Mouse (Mus musculus) neural tube, embryonic 15.5 days (tissue): Measurements from ENCODE around the gene Dhx38. TPM values are rescaled to one million over a fixed set of nuclear protein-coding genes. Genes with fewer than 3 reads are reported as not detected.

Source experiments
- ATAC-seq: fragments of 200-750 bp; cut with Nextera tagmentation; 2 replicates; pipeline ENCODE4 v1.8.0; 2017; ENCODE audit warnings: mild to moderate bottlenecking, moderate TSS enrichment, moderate library complexity; ENCODE audit not compliant: low FRiP score
- H3K27ac ChIP-seq: fragments of 300-500 bp; sonication (generic); replicated peaks from 2 replicates; pipeline ENCODE4 v1.5.1; 2015; ENCODE audit warnings: mild to moderate bottlenecking, inconsistent platforms
- H3K27me3 ChIP-seq: fragments of 300-500 bp; sonication (generic); replicated peaks from 2 replicates; pipeline ENCODE4 v1.6.1; 2015; ENCODE audit warnings: inconsistent platforms
- H3K36me3 ChIP-seq: fragments of 300-500 bp; sonication (generic); 2 replicates; pipeline ENCODE4 v1.6.1; 2015; ENCODE audit warnings: inconsistent platforms
- H3K4me1 ChIP-seq: fragments of 300-500 bp; sonication (generic); 2 replicates; pipeline ENCODE4 v1.6.1; 2015; ENCODE audit warnings: inconsistent platforms
- H3K4me2 ChIP-seq: fragments of 300-500 bp; sonication (generic); 2 replicates; pipeline ENCODE4 v1.6.1; 2015; ENCODE audit warnings: inconsistent platforms, mild to moderate bottlenecking, moderate library complexity
- H3K4me3 ChIP-seq: fragments of 300-500 bp; sonication (generic); replicated peaks from 2 replicates; pipeline ENCODE4 v1.5.1; 2015; ENCODE audit warnings: mild to moderate bottlenecking, inconsistent platforms
- H3K9ac ChIP-seq: fragments of 300-500 bp; sonication (generic); replicated peaks from 2 replicates; pipeline ENCODE4 v1.6.1; 2015; ENCODE audit warnings: mild to moderate bottlenecking, inconsistent platforms
- H3K9me3 ChIP-seq: fragments of 300-500 bp; sonication (generic); replicated peaks from 2 replicates; pipeline ENCODE4 v1.6.1; 2016; ENCODE audit warnings: inconsistent platforms
- WGBS: fragments of 180-500 bp; shearing (Covaris S2); methylation state at CpG from one replicate; pipeline ENCODE4 v1.1.7; 2015; ENCODE audit warnings: mixed read lengths; 5-methylcytosine and 5-hydroxymethylcytosine counted together
- polyA plus RNA-seq: library from polyadenylated mRNA; unstranded; fragments of >200 nt; fragmentation: Nextera tagmentation; extraction: Ambion mirVana; gene quantifications from 2 replicates; pipeline ENCODE4 v1.2.1, GENCODE M21; 2015

Dhx38 gene
- polyA plus RNA-seq, 1 experiment from 2014 or later = 13.8 TPM

DNA sequence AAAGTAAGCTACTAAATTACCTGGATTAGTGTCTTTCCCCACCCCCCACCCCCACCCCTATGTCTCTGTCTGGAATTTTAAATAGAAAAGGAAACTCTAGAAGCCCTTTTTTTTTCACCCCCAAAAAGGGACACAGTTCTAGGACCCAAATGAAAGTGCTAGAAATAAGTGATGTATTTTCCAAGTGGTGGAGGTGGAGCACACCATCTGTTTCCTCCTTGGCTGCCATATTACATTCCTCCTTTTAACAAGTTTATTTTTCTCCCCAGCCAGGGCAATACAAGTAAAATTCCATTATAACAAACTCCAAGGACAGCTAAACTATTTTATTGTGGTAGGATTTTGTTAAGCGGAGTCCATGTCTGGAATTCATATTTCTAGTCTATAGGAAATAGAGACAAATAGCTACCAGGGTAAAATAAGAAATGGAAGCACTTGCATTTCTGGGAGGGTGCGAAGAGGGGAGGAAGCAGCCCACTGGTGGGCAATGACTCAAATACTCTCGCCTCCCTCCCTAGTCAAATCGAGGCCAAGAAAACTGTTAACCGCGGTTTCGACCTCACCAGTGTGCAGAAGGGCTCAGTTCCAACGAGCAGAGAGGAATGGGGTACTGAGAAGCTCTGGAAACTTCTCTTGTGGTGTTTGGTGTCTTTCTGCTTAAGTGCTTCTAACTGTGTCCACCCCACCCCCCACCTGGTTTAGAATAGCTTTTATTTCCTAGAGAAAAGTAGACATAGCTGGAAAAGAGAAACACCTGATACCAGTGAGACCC, 22.7 kb downstream of the Dhx38 start:
- Histone ChIP-seq H3K4me3 (no peak overlapping the region), H3K9me3 (no peaks in the 10 kb centered on the region), H3K36me3 (peaks cover 17% of the 10 kb centered on the region), H3K27me3 (no peaks in the 10 kb centered on the region), H3K4me2 (no peak overlapping the region), H3K9ac (no peak overlapping the region), H3K27ac (no peak overlapping the region), H3K4me1 (no peaks in the 10 kb centered on the region)
- no peak for ATAC-seq
- 81% methylated on average over 8 of the region's 8 CpGs for WGBS

GRCm38 (mm10) chr8:109542165-109542564, 23.5 kb downstream of the Dhx38 start:
- Histone ChIP-seq H3K4me2 (no peak overlapping the region), H3K4me1 (no peaks in the 10 kb centered on the region), H3K27ac (no peak overlapping the region), H3K27me3 (no peaks in the 10 kb centered on the region), H3K4me3 (no peak overlapping the region), H3K9ac (no peak overlapping the region), H3K9me3 (no peaks in the 10 kb centered on the region), H3K36me3 (peaks cover 10% of the 10 kb centered on the region; the same call in 1 of the 2 replicates)
- no peak for ATAC-seq
- WGBS = 71% methylated on average over 5 of the region's 5 CpGs

DNA sequence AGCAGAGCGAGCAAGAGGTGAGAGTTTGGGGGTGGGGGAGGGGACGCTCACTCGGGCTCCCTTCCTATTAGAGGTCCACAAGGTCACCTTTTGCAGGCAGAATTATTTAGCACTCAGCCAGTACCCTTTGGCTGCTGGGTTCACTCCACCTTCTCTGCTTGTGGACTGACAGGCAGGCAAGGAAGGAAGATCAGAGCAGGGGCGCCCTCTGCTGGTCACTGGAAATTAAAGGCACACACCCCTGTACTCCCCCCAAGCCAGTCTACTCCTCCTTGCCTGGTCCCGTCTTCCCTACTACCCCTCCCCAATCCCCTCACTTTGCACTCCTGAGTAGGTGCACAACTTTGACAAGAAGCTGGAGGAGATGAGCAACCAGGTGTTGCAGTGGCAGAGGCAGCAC, 29.0 kb downstream of the Dhx38 start:
- ATAC-seq = peak; percentile 83
- peaks cover 8% of the 10 kb centered on the region for H3K4me1 ChIP-seq
- H3K9me3 ChIP-seq = no peaks in the 10 kb centered on the region
- no peak overlapping the region for H3K4me3 ChIP-seq
- no peaks in the 10 kb centered on the region for H3K36me3 ChIP-seq
- peak overlapping the region; percentile 54 for H3K27ac ChIP-seq
- 7% methylated on average over 5 of the region's 5 CpGs for WGBS
- no peak overlapping the region; the same call in 1 of the 2 replicates for H3K9ac ChIP-seq
- H3K27me3 ChIP-seq = no peaks in the 10 kb centered on the region
- peak overlapping the region; percentile 42 for H3K4me2 ChIP-seq

GRCm38 (mm10) chr8:109535140-109535990, 30.3 kb downstream of the Dhx38 start:
- H3K4me2 ChIP-seq = no peak overlapping the region
- no peak overlapping the region for H3K9ac ChIP-seq
- WGBS = 91% methylated on average over 19 of the region's 19 CpGs
- ATAC-seq = no peak
- no peaks in the 10 kb centered on the region for H3K9me3 ChIP-seq
- no peak overlapping the region for H3K4me3 ChIP-seq
- no peak overlapping the region for H3K27ac ChIP-seq
- H3K36me3 ChIP-seq = no peaks in the 10 kb centered on the region
- H3K4me1 ChIP-seq = peaks cover 8% of the 10 kb centered on the region
- H3K27me3 ChIP-seq = no peaks in the 10 kb centered on the region

- 90% methylated on average over 2 of the region's 2 CpGs for WGBS
- Histone ChIP-seq H3K4me3 (no peak overlapping the region), H3K4me2 (no peak overlapping the region), H3K27ac (no peak overlapping the region), H3K9ac (no peak overlapping the region), H3K9me3 (no peaks in the 10 kb centered on the region), H3K36me3 (no peaks in the 10 kb centered on the region), H3K27me3 (no peaks in the 10 kb centered on the region), H3K4me1 (no peaks in the 10 kb centered on the region)
- ATAC-seq = no peak
These were observed 41.7 kb downstream of the Dhx38 start for GRCm38 (mm10) chr8:109524008-109524407.

GRCm38 (mm10) chr8:109505560-109505959, 60.1 kb downstream of the Dhx38 start:
- Histone ChIP-seq H3K4me3 (no peak overlapping the region), H3K4me2 (no peak overlapping the region), H3K9me3 (no peaks in the 10 kb centered on the region), H3K4me1 (no peaks in the 10 kb centered on the region), H3K9ac (no peak overlapping the region), H3K36me3 (no peaks in the 10 kb centered on the region), H3K27ac (no peak overlapping the region), H3K27me3 (no peaks in the 10 kb centered on the region)
- ATAC-seq = no peak
- WGBS = 85% methylated on average over 5 of the region's 5 CpGs

- no peaks in the 10 kb centered on the region for H3K36me3 ChIP-seq
- no peak overlapping the region for H3K9ac ChIP-seq
- no peak for ATAC-seq
- H3K4me1 ChIP-seq = peaks cover 3% of the 10 kb centered on the region; the same call in 1 of the 2 replicates
- H3K27me3 ChIP-seq = no peaks in the 10 kb centered on the region
- H3K9me3 ChIP-seq = no peaks in the 10 kb centered on the region
- H3K4me2 ChIP-seq = no peak overlapping the region
- H3K4me3 ChIP-seq = no peak overlapping the region
- no peak overlapping the region for H3K27ac ChIP-seq
- WGBS = 67% methylated on average over 1 of the region's 1 CpGs
These were observed 62.1 kb downstream of the Dhx38 start for GRCm38 (mm10) chr8:109503566-109503965.

- Histone ChIP-seq H3K9me3 (no peaks in the 10 kb centered on the region), H3K4me2 (no peak overlapping the region), H3K27ac (peak overlapping the region; percentile 28; the same call in 1 of the 2 replicates), H3K4me3 (no peak overlapping the region), H3K4me1 (peaks cover 8% of the 10 kb centered on the region), H3K9ac (no peak overlapping the region), H3K36me3 (no peaks in the 10 kb centered on the region), H3K27me3 (no peaks in the 10 kb centered on the region)
- no peak for ATAC-seq
- WGBS = 80% methylated on average over 16 of the region's 16 CpGs
These were observed 66.5 kb downstream of the Dhx38 start for GRCm38 (mm10) chr8:109499009-109499717.

Other genes starting within 250 kb of the Dhx38 start
- gene Pmfbp1, start 71.8 kb downstream of the Dhx38 start, polyA plus RNA-seq = 1.0 and 1.5 TPM in 2 replicates
- 28.7 and 29.6 TPM in 2 replicates for gene Txnl4b, start within 50 bp of the Dhx38 start, polyA plus RNA-seq
- 0.51 and 1.7 TPM in 2 replicates for gene Hp, start 13.3 kb upstream of the Dhx38 start, polyA plus RNA-seq
- gene Dhodh, start 42.8 kb upstream of the Dhx38 start, polyA plus RNA-seq = 33.0 and 35.5 TPM in 2 replicates
- 0.04 and 0.22 TPM in 2 replicates for gene Pkd1l3, start 48.7 kb upstream of the Dhx38 start, polyA plus RNA-seq
- gene Ist1, start 127.4 kb upstream of the Dhx38 start, polyA plus RNA-seq = 145 and 146 TPM in 2 replicates
- 54.0 and 62.0 TPM in 2 replicates for gene Zfp821, start 139.7 kb upstream of the Dhx38 start, polyA plus RNA-seq
- 3.3 and 3.7 TPM in 2 replicates for gene Atxn1l, start 171.9 kb upstream of the Dhx38 start, polyA plus RNA-seq
- gene Ap1g1, start 212.7 kb upstream of the Dhx38 start, polyA plus RNA-seq = 44.7 and 45.8 TPM in 2 replicates